Mouse (Mus musculus): ENCODE measurements at regions not wholly inside any gene's neighbourhood (a gene's known extent, or its start where the extent isn't known, plus 50 kb on each side); places are given as distances from the start of the nearest gene placed in this dataset.
"Not testable (repeated sequence)": the region's sequence is repeated elsewhere in the genome, so short reads cannot be mapped to it uniquely, and the experiment has no call there.

DNA sequence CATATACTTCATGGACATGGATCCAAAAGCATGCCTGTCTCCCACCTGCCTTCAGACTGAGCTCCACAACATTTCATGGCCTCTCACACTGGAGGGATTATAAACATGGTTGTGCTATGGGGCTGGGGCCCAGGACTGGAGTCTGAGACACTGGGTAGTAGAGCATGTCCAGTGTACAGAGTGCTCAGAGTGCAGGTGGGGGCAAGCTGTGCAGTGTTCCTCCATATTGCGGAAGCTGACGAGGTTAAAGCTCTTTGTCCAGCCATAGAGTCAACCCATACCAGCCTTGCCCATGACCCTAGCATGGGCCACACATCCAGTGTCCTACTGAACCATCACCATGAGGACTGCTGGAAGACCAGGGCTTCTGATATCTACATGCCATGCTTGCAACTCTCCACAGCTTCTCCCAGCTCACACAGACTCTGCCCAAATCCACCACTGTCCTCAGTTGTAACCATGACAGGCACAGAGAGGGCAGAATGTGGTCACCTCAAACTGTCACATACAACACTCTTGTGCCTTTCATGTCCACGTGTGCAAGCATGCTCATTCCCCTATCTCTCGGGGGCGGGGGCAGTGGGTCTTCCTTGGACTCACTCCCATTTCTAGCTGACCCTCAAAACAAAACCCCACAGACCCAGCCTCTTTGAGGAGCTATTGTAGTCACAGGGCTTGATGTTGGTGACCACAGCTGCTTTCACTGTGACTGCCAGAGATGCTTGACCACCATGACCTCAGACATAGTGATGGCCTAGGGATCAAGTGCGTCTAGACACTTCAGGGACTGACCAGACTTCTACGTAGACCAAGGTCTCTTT lies 55.9 kb downstream of the Tmem121 start:
- no peak for DNase-seq

DNA sequence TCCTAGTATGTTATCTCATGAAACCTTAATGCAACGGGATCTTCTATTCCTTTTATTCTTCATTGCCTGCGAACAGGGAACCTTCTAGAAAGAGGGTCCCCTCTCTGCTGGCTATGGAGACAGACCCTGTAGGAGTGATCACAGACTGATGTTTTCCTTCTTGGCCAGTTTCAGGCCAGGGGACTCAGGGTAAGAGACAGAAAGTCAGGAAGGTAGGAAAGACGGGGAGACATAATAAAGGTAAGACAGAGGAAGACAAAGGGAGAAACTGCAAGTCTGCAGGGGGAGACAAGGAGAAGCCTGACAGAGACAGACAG lies 56.4 kb downstream of the Tmem121 start:
- DNase-seq, result no peak

DNA sequence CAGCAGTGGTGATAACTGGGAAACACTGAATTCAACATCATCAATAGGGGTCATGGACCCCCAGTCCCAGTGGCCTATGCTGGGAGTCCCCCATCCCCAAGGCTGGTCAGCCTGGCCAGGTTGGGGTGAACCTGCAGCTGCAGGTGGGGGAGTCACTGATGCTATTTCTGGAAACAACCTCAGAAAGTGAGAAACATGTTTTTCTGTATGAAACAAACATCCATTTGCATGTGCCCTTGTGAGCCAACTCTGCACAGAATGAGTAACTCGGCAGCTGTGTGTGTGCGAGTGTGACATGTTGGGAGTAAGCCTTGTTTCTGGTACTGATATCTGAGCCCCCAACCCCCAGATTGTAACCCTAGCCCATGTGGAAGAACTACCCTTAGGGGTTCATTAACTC lies 59.0 kb downstream of the Tmem121 start:
- DNase-seq, result no peak

DNA sequence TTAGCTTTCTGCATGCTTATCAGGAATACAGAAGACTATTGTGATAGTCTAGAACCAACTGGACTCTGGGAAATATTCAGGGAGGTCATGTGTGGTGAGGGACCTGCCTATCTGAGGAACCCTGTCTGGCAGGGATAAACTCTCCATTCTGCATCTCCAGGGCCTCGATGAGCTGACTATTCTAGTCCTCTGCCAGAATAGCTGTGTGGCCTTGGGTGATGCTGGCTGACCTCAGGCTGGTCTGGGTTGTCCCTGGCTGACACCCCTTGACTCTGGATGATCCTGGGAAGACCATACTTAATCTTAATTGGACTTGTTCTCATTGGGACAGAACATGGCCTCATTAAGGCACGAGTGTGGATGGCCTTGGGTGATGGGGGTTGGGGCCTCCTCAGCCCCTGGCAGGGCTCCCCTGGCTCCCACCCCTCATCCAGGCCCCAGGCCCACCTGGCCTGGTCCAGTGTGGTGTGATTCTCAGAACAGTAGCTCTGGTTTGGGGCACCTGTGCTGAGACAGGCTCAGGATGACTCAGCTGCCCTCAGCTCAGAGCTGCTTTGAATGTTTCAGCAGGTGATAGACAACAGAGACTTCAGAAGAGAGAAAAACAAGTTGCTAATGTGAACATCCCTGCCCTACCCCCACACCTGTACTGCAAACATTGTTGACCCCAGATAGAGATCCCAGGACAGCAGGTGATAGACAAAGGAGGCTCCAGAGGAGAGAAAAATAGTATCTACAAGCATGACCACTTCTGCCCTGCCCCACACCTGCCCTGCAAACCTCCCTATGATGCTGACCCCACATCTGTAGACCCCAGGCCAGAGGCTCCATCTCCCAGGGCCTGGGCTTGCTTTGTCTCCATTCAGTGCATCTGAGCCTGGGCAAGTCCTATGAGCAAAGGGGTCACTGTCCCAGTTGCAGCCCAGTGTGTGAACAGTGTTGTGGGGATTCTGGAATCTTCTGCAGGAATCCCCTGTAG lies 68.0 kb downstream of the Tmem121 start:
- not testable (repeated sequence) for DNase-seq

DNA sequence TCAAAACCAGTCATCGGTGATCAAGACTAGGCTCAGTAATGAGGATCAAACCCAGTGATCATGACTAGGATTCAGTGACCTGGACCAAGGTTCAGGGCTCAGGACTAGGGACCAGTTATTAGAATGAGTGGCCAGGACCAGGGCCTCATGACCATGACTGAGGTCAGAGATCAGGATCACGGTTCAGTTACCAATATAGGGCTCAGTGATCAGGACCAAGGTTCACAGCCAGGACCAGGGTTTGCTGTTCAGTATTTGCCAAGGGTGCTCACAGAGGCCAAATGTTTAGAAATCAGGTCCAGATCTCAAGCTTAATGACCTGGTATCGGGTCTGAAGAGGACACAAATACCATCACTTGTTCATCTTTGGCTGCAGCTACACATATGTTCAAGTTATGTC lies 69.6 kb downstream of the Tmem121 start:
- no peak for DNase-seq

DNA sequence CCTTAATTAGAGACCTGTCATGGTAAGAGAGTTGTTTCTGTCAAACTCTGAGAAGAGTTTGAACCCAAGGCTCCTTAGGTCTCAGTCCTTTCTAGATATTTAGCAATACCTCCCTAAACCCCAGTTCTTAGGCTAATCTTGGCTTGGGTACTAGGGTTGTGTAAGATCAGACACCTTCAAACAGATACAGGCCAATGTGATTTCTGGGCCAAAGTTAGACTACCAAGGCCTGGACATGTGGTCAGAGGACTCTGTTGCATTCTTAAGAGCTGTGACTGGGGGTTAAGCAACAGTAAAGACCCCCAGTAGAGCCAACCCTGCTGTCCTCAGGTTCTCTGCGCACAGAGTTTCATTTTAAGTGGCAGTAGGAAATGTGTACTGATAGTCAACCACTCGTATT lies 70.9 kb downstream of the Tmem121 start:
- no peak for DNase-seq

DNA sequence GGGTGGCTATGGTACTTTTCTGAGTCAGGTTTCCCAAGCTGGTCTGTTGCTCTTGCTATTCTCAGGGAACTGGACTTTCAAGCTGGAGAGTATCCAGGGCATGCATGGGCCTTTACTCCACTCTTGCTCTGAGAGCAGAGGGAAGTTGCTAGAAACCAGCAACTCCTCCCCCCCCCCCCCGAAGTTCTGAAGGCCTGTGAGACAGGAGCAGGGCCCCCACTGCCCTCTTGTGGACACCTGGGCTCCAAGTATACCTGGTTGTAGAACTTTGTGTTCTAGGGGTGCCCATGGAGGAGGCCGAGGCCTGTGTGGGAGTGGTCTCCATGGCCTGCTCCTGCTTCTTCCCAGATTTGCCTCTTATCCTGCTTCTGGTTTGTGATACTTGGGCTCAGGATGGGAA lies 71.5 kb downstream of the Tmem121 start:
- DNase-seq, result no peak

DNA sequence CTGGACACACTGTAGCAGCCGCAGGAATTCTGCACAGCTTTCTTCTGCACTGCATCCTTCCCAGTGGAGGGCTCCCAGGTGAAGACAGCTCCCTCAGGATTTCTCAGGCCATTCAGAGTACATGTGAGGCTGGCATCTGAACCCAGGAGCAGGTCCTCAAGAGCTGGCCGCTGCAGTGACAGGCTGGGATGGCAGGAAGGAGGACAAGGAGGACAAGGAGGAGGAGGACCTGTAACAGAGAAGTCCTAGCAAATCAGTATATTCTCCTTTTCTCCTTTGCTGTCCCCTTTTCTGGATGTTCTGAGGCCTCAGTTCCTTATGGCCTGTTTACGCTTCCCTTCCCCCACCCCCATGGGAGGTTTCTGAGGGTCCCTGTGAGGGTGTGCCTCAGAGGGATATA lies 73.7 kb downstream of the Tmem121 start:
- no peak for DNase-seq

DNA sequence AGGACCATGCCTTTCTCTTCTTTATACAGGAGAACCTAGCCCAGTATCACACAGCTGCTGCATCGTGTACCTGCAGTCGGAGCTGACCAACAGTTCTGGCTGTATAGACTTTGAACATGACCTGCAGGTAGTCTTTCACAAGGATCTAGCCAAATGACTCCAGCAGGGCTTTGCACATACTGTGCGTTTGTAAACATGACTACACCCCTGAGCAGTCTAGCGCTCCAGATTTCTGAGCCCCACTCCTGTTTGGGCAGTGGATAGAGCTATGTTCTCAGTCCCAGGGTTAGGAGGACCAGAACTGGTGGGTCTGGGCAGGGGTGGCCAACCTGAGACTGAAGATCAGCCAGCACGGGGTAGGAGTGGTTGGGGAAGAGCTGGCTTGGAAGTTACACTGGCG lies 74.6 kb downstream of the Tmem121 start:
- no peak for DNase-seq

DNA sequence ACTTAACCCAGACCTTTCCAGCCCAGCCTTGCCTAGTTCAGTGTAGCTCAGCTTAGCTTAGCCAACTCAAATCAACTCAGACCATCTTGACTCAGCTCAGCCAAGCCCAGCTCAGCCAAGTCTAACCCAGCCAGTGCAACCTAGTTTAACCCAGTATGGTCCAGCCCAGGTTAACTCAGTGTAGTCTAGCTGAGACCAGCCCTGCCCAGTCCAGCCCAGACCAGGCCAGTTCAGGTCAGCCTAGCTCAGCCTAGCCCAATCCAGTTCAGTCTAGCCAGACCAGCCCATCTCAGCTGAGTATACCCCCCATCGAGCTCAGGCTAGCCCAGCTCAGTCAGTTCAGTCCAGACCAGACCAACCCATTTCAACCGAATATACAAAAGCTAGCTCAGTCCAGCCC lies 90.2 kb downstream of the Tmem121 start:
- no peak for DNase-seq

DNA sequence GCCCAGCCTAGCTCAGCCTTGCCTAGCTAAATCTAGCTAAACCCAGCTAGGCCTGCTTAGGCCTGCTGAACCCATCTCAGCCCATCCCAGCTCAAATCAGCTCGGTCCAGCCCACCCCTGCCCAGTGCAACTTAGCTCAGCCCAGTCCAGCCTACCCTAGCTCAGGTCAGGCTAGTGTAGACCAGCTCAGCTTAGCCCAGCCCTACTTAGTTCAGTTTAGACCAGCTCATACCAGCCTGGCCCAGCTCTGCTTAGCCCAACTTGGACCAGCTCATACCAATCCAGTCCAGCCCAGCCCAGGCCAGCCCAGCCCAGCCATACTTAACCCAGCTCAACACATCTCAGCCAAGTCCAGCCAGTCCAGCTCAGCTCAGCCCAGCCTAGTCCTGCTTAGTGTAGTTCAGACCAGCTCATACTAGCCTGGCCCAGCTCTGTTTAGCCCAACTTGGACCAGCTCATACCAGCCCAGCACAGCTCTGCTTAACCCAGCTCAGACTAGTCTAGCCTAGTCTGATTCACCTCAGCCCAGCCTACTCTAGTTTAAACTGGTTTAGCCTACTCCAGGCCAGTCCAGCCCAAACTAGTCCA lies 90.7 kb downstream of the Tmem121 start:
- DNase-seq, result no peak

DNA sequence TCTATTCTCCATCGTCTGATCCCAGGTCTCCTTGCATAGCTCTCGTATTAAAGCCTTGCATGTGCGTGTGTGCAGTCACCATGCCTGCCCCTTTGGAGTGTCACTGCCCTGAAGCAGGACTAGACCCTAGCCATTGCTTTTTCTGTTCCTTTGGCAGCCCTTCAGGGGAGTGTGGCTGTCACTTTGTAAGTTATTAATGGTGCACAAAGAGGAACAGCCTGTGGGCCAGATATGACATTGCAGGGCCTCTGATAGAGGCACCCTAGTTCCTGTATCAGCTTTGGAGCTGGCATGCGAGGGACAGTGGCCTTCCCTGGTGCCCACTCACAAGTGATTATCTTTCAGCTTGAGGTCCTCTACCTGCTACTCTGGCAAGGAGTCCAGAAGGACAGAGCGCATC lies 92.0 kb downstream of the Tmem121 start:
- DNase-seq, result no peak

DNA sequence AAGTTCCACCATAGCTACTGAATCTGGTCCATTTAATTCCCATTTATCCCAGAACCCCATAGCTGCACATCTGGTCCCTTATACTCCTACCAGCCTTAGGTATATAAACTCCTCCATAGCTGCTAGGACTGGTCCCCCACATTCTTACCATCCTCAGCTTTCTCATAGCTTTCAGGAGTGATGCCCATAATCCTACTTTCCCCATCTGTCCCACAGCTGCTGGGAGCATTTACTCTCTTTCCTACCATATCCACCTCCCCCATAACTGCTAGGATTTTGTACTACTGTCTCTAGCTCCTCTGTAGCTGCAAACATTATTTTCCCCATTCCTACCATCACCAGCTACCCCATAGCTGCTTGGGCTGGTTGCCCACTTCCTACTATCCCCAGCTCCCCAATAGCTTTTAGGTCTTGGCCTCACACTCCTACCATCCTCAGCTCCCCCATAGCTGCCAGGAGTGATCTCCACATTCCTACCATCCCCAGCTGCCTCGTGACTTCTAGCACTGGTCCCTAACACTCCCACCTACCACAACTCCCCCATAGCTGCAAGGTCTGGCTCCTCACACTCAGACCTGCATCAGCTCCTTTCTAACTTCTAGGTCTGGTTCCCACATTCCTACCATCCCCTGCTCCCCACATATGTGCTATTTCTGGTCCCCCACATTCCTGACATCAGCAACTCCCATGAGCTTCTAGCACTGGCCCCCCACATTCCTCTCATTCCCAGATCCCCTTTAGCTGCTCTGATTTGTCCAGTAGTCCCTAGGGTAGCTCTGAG lies 106.5 kb downstream of the Tmem121 start:
- no peak for DNase-seq

DNA sequence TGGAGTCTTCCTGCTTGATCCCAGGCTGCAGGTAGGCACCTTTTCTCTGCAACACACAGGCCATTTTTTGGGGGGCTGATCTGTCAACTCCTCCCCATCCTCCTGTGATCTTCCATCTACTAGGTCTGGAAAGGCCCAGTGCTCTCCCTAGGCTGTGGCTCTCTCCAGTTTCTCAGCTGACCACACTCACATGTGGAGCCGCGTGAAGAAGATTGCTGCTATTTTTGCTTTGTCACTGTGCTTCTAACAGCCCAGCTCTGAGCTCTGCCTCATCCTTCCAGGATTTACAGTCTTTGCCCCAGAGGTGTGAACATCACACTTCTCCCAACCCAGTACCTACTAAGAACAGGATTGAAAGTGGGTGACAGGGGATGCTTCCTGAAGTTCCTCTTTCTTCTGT lies 110.2 kb downstream of the Tmem121 start:
- DNase-seq, result no peak

DNA sequence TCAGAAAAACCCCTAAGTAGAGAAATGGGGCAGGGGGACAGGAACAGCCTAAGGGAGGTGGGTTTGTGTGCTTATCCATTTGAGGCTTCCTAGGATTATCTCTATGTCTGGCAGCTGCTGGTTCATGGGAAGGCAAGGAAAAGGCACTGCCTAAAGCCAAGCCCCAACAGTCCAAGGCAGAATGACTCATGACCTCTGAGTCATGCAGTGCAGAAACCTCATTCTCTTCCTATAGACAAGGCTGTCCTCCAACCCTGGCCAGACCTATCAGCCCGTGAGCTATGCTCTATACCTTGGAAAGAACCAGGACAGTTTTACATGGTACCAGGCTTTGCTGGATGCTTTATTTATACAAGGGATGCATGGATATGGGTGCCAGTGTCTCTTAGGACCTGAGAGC lies 120.2 kb downstream of the Tmem121 start:
- DNase-seq, result no peak

DNA sequence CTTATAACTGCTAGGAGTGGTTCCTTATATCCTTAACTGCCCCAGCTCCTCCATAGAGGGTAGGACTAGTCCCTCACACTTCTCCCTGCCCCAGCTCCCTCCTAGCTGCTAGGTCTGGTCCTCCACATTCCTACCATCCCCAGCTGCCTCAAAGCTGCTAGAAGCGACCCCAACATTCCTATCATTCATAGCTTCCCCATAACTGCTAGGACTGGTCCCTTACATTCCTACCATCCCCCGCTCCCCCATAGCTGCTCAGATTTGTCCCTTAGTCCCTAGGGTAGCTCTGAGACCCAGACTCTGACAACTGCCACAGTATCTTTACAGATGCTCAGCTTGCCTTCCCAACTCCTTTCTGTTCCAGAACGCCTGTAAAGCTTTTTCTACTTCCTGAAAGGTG lies 127.6 kb downstream of the Tmem121 start:
- DNase-seq, result no peak

DNA sequence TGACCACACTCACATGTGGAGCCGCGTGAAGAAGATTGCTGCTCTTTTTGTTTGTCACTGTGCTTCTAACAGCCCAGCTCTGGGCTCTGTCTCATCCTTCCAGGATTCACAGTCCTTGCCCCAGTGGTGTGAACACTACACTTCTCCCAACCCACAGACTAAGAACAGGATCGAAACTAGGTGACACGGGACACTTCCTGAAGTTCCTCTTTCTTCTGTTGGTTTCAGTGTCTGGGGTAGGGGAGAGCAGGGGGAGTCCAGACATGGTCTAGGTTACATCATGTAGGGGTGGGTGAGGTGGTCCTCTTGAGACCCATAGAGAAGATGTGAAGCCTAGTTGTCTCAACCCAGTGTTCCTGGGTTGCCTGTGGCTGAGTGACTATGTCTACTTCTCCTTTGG lies 128.9 kb downstream of the Tmem121 start:
- DNase-seq, result no peak

DNA sequence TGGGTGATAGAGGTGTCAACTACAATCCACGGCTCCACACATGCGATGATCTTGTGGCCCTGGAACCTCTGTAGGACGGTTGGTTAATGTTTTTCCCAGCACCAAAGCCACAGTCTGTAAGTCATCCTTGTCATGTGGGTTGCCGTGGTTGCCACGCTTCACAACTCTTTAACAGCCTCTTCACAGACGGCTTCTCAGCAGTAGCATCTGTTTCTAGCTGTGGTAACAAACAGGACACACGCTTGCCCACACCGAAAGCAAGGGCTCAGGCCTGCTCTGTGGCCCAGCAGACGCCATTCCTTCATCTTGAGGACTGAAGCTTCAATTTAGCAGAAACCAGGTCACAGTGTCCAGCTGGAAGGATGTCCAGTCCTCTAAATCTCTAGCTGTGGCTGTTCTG lies 135.4 kb downstream of the Tmem121 start:
- no peak for DNase-seq

DNA sequence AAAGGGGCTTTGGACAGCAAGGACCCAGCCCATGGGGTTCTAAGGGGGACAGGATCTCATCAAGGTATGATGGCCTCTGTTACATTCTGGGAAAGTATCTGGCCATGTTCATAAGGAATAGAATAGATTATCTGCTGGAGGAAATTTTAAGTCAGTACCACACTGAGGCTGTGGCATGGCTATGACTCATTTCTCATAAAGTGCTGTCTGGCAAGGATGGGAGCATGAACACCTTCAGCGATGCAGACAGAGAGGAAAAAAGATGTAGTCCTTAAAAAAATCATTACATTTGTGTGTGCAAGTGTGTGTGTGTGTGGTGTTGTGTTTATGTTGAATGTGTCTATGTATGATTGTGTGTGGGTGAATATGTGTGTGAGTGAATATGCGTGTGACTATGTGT lies 136.4 kb downstream of the Tmem121 start:
- no peak for DNase-seq

DNA sequence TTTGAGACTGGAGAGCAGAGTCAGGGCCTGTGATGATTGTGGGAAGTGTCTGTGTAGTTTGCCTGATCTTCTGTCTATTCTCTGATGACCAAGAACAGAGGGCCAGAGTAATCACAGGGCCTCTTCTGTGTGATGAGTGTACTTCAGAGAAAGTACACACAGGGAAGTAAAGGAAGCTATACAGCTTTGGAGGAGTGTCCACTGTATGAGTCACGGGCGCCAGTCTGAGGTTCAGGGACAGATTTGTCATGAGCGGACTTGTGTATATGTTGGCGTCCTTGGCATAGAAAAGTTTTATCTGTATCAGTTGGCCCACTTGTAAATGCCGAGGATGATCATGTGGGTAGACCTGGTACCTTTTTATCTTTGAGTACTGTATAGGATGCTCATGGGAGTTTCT lies 142.1 kb downstream of the Tmem121 start:
- DNase-seq, result no peak

DNA sequence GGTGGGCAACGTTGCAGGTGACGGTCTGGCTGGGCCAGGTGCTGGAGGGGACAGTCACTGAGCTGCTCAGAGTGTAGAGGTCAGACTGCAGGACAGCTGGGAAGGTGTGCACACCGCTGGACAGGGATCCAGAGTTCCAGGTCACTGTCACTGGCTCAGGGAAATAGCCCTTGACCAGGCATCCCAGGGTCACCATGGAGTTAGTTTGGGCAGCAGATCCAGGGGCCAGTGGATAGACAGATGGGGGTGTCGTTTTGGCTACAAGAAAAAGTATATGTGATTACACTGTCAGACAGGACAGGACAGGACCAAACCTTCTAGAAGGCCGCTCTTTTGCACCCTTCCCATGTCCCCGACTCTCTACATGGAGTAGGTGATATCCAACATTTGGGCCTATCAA lies 144.5 kb downstream of the Tmem121 start:
- DNase-seq, result no peak

DNA sequence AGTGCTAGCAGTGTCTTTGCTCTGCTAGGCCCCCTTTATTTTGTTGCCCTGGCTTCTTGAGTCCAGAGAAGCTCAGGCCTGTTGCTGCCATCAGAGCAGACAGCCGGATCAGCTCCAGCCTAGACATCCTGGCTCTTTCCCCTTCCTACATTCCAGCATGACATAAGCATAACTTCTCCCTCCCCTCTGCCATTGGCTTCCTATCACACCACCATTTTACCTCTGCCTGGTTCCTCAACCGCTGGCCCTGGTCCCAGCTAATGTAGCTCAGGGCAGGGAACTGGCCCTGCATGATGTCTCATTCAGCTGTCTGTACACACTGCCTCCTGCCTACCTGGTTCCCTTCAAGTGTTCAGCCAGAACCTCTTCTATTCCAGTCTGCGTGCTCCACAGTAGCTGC lies 146.5 kb downstream of the Tmem121 start:
- DNase-seq, result no peak

DNA sequence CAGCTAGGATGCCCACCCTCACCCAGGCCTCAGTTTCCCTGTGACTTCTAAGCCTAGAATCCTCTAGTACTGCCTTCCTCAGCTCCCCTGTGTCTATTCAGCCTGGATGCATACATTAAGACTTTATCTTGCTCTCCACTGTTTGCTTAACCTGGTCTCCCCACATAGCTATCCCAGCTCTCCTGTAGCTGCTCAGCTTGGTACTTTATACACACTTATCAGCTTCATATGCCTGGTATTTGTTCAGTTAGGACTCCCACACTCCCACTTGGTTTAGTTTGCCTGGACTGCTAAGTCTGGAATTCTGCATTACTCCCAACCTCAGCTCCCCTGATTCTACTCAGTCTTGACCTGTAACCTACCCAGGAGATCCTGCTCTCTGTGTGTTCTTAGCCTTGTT lies 147.7 kb downstream of the Tmem121 start:
- DNase-seq, result no peak
